Mouse (Mus musculus) right cerebral cortex, postnatal 4 days (tissue): ENCODE data around the gene Rpl12.

Source experiments
- DNase-seq: peaks from one replicate; pipeline ENCODE4 v3.0.0-alpha.2; 2022

Rpl12 gene

DNA sequence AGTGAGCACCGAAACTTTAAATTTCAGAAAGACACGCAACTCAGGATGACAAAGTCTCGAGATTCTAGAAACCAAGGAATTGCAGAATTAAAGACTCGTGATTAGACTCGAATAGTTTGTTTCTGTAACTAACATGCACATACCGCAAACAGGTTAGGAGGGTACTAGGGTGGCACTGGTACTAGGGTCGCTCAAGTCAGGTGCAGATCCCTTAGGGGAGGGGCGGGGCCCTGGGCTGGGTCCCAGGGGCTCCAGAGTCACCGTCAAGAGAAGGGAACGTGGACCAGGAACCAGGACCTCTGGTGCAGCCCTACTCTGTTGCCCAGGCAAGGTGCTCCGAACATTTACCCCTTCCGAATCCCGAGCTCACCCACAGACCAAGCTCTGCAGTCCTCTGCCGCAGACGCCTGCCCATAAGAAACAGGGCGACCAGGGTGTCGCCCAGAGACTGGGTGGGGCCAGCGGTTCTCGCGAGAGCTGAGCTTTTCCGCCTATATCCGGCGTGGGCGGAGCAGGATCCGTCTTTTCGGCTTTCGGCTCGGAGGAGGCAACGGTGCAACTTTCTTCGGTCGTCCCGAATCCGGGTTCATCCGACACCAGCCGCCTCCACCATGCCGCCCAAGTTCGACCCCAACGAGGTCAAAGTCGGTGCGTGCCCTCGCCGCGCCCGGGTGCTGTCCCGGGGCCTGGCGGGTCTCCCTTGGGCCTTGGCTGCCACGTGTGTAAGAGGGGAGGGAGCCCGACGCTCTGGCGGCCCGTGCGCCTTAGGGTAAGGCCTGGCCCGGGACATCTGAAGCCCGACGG lies at the start of gene Rpl12, which contains the start of gene Lrsam1:
Gene Rpl12, plus strand, starts transcription at position 368 of the 804 bp plus-strand sequence.
Gene Lrsam1, minus strand, starts transcription at position 423 of the 804 bp plus-strand sequence.
- DNase-seq, result peak; percentile 91

DNA sequence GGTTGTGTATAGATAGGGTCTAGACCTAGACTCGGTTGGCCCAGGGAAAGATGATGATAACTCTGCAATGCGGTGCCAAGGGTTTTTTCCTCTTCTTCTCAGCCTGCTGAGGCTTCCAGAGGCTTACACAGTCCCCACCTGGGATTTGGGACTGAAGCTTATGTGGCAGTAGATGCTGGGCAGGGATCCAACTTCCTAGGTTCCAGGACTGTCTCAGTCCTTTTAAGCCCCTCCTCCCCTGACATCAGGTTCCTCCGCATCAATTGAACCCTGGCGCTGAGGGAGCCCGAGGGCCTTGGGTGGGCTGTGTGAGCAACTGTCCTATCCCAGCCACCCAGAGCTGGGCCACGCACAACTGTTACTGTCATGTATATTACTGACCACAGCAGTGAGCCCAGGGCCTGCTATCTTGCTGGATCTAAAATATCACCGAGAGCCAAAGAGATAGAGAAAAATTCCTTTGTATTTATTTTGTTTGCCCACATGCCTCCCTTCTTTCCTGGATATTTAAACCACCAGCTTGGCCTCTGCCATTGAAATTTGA lies 49.6 kb upstream of the Rpl12 start:
- no peak for DNase-seq

DNA sequence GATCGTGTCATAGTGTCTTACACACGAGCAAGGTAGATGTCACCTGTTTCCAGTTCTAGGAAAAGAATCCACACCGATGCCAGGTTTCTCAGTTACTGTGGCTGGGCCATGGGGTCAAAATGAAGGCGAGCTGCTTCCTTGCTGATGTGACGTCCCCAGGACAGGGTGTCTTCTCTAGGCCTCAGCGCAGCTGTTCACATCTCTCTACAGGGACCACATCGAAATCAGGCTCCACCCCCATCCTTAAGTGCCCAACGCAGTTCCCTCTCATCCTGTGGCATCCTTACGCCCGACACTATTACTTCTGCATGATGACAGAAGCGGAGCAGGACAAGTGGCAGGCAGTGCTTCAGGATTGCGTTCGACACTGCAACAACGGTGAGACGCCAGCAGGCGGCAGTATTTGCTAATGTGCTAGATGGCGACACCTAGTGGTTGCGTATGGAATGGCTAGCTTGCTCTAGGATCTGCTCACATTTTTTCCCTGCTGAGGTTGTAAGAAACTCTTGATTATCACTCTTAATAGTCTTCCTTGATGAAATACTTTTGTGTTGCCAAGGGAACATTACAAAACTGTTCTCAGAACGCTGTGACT lies 49.1 kb upstream of the Rpl12 start:
- DNase-seq, result peak; percentile 91

DNA sequence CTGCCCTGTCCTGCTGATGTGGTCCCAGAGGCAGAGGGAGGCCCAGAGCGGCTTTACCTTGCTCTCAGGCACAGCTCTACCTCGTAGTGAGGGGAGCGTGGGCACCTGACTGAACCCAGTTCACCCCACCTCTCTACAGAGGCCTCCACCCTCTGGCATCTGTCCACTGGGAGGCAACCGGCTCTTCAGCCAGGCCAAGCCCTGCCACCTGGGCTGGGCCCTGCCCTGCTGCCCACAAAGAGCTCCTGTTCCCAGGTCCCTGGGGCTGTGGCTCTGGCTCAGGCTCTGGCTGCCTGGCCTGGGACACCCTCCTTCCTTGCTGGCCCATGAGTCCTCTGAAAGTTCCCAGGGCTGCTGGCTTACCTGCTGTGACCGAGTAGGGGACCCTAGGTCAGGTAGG lies 47.0 kb upstream of the Rpl12 start:
- no peak for DNase-seq

DNA sequence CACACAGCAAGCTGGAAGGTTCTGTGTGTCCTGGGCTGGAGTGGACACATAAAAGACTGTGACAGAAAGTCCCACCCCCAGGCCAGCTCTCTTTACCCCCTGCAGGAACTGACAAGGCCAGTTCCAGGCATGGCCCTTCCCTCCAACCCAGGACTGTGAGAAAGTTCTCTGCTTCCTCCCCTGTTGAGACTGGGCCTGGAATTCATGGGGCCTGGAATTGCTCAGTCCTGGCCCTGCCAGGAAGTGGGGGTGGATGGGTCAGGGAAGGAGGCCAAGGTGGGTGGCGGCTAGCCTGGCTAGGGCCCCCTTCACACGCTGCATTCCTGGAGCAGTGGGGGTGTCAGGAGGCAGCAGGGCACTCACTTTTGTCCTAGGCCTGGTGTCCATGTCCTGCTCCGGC lies 46.5 kb upstream of the Rpl12 start:
- no peak for DNase-seq

DNA sequence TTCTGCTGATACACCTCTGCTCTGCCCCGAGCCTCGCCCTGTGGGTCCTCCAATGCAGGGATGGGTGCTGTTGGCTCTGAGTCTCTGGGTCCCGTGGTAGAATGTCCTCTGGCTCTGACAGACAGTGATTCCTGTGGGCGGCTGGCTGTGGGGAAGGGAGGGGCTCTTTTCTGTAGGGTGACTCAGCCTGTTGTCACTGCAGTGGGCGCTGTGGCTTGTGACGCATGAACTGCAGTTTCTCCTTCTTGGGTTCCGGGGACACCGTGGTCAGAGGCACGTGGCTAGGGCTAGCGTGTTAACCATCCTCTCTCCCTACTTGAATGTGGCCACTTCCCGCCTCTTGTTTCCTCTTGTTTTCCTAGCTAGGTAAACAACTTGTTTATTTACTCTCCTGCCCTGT lies 43.8 kb upstream of the Rpl12 start:
- no peak for DNase-seq

DNA sequence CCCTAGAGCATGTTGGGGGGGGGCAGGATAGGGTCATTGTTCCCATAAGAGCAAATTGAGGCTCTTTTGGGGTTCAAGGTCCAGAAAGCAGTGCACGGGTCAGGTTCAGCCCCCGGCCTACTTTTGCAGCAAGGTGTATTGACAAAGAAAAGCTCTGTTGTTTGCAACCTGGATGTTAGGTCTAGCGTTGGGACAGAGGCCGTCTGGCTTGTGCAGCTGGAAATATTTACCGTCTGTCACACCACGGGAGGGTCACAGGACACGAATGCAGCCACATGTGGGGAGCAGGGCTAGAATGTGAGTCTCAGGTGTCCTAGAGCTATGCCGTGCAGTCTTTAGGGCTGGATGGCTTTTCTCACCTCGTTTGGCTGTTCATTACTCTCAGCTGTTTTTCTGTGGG lies 43.0 kb upstream of the Rpl12 start:
- DNase-seq, result no peak

DNA sequence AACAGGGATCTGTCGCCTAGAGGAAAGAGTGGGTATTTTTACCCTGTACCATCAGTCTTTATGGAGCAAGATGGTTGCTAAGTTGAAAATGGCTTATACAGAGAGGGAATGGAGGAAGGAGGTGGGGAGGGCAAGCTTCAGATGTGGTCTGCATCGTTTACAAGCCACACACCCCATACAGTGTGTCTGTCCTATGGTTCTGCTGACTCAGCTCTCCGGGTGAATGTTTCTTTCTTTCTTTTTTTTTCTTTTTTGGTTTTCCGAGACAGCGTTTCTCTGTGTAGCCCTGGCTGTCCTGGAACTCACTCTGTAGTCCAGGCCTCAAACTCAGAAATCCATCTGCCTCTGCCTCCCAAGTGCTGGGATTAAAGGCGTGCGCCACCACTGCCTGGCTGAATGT lies 40.1 kb upstream of the Rpl12 start:
- no peak for DNase-seq

DNA sequence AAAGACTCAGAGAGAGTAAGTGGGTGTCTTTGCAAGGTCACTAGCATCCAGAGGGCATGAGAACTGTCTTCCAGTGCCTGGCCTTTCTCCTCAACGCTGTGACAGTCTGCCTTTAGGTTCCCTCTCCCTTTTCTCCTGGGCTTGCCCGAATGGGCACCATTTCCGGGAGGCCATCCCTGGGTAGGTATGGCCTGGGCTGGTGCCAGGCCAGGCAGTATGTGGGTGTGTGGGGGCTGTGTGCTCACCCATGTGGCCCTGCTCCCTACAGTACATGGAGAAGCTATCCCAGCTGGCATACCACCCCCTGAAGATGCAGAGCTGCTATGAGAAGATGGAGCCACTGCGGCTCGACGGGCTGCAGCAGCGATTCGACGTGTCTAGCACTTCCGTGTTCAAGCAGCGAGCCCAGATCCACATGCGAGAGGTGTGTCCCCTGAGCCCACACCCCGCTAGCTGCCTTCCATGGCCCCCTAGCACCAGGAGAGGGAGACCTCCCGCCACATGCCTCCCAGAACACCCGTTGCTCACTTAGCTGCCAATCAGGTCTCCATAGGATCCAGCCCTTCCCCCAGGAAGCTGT lies 39.5 kb upstream of the Rpl12 start:
- DNase-seq, result no peak

DNA sequence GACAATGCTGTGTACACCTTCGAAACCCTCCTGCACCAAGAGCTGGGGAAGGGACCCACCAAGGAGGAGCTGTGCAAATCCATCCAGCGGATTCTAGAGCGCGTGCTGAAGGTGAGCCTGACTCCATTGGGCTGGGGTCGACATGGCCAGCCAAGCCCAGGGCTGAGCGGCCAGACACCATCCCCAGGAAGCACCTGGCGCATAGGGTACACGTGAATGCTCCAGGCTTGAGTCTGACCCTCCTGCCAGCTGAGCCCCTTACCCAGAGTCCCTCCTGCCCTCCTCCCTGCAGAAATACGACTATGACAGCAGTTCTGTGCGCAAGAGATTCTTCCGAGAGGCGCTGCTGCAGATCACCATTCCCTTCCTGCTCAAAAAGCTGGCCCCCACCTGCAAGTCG lies 38.8 kb upstream of the Rpl12 start:
- no peak for DNase-seq

DNA sequence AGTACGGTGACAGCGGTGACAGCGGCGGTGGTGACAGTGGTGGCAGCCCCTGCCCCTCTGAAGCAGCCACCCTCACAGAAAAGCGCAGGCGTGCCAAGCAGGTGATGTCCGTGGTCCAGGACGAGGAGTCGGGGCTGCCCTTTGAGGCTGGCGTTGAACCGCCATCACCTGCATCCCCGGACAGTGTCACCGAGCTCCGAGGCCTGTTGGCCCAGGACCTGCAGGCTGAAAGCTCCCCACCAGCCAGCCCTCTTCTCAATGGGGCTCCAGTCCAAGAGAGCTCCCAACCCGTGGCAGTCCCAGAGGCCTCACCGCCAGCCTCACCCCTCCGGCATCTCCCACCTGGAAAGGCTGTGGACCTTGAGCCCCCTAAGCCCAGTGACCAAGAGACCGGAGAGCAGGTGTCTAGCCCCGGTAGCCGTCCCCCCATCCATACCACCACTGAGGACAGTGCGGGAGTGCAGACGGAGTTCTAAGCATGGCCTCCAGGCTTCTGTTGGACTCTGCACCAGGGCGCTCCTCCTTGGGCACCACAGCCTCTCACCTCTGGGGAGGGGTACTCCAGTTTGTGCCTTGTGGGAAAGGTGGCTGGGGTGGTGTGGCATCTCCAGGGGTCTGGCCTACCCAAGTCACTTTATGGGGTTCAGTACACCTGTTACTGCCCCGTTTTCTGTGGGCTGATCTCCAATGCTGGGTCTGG lies 37.7 kb upstream of the Rpl12 start:
- DNase-seq, result no peak

DNA sequence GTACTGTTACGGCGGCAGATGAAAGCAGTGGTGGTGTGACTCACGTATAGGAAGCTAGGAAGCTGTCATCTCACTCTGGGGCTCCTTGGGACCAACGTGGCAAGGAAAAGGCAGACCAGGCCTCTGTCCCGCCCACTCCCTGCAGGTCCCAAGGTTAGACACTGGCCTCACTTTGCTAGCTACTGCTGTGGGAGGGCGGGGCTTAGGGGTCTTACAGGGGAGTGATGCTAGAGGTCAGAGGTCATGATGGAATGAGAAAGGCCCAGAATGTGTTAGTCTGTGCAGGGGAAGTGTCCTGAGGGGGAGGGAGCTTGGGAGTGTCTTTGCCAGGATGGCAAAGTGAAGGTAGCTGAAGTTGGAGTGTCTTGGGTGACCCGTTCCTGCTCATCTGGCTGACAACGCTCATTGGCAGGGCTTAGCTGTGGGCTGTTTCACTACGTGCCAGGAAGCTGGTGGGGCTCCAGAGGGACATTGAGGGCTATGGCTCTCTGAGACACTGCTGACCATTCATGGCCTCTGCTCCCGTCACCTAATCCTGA lies 37.0 kb upstream of the Rpl12 start:
- DNase-seq, result no peak

DNA sequence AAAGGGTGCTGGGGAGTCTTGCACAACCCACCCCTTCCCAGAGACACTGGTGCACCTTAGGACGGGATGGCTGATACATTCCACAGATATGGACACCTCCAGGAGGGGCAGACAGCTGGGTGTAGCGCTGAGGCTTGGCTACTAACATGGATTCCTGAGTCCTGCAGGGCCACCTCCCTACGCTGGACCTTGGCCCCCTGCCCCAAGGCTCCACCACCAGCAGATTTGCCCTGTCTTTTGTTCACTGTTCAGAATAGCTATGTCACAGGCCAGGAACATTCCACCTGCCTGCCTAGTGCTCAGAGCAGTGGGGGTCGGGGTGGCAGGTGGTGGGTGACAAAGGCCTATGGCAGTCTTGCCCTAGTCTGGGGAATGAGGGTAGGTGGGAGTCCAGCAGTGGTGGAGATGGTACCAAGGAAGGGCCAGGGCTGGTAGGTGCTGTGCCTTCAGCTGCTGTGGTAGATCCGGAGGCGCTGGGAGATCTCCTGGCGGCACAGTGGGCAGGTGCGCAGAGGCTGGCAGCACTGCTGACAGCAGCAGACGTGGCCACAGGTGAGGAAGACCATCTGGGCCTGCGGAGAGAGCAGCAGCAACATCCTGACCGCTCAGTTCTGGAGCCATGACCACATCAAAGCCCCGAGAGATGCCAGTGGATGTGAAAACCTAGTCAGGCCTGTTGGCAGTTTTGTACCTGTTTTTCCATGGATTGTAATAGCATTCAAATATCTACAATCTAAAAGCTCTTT lies 34.9 kb upstream of the Rpl12 start:
- DNase-seq, result no peak

DNA sequence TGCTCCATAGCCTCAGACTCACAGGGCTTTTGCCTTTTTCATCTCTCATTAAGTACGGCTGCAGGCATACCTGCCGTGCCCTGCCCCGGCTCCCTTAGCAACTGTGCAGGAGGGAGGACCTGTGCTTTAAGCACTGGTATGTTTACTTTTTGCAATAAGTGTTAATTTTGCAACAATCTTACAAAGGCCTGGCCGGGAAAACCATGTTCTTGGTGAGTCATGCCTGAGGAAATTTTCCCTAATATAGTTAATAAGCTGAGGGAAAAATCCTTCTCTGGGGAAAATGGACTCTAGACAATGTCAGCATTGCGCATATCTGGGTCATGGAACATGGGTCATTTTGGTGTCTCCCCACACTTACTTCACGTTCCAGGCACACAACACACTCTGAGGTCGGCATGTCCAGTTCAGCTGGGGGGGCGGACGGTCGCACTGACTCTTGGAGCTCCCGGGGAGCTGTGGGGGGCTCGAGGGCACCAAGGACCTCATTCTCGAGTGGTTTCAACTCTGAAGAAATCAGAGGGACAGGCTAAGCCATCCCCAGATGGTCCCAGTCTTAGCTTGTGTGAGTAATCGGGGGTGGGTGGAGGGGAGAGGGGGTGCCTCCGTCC lies 33.6 kb upstream of the Rpl12 start:
- no peak for DNase-seq

DNA sequence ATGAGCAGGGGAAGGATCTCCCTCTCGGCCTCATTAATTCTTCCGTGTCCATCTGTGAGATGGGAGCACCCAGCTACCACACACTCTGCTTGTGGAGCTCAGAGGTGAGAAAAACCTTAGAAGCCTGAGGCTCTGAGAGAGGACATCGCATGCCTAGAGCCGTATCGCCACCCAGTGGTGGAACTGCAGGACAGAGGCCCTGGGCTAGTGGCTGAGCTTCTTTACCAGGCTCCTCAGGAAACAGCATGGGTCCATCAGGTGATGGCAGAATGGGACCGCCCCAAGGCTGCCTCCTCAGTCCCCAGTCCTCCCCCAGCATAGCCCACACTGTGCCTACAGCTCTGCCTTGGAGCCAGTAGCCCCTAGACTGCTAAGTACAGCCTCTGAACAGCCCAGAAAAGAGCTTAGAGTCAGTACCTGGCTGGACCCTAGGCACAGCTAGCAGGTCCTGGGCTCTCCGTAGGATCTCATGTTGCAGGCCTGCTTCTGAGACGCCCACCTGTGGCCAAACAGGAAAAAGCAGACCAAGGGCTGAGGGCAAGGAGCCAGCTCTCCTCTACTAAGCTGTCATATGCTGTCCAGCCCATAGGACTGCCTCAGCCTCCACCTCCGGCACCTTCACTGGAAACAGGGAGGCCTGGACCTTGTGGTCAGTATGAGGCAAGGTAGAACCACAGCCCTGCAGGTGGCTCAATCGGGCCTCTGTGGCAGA lies 33.0 kb upstream of the Rpl12 start:
- DNase-seq, result peak; percentile 77

DNA sequence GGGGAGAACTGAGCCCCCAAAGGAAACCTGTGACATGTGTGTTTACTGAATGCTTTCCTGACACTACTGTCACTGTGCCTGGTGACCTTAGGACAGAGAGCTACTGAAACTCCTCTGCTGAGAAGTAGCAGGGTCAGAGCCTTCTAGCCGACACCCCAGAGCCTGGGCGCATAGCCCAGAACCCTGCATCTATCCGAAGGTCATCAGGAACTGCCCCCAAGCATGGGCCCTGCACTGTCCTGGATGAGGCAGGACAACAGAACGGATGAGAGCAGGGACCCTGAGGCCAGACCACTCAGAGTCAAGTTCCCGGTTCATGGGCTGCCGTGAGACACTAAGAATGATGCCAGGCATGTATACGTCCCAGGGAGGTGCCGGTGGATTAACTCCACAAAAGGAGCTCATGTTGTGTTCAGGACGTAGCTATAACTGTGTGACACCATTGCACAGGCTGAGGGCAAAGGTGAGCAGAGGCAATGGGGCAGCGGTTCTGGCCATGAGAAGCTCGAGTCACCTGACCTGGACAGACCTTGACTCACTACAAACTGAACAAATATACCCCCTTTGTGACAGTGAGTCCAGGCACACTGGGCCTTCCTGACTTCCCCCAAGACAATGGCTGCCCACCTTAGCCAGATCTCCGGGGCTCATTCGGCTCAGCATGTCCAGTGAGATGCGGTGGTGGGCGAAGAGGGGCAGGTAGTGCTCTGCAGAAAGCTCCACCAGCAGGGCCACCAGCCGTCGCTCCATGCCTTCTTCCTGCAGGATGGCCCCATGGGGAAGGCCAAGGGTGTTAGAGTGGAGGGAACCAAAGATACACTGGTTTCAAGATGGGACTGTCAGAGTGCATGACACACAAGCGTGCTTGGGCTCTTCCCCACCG lies 32.2 kb upstream of the Rpl12 start:
- no peak for DNase-seq

DNA sequence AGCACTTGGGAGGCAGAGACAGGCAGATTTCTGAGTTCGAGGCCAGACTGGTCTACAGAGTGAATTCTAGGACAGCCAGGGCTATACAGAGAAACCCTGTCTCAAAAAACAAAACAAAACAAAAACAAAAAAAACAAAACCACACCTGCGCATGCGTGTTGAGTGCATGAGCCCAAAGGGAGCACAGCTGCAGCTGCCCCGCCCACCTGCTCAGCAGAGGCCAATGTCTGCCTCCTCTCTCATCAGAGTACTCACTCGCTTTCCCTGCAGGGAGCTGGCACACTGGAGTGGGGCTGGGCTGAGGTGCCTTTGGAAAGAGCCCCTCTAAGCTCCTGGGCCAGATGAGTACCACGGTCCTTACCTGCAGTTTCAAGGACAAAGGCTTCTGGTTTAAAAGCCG lies 29.6 kb upstream of the Rpl12 start:
- DNase-seq, result no peak

DNA sequence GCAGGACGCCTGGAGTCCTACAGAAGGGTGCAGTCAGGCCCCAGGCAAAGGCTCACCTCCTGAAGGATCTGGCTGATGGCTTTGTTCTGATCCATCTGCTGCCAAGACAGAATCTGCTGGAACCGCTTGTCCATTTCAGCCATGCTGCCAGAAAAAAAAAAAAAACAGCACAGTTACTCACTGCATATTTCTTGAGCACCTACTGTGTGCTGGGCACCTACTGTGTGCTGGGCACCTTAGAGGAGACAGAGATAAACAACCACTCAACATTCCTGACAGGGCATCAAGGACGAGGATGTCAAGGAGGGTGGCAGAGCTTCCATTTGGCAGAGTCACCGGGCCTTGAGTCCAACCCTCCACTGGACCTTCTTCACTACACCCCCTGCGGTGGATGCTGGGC lies 22.6 kb upstream of the Rpl12 start:
- no peak for DNase-seq

DNA sequence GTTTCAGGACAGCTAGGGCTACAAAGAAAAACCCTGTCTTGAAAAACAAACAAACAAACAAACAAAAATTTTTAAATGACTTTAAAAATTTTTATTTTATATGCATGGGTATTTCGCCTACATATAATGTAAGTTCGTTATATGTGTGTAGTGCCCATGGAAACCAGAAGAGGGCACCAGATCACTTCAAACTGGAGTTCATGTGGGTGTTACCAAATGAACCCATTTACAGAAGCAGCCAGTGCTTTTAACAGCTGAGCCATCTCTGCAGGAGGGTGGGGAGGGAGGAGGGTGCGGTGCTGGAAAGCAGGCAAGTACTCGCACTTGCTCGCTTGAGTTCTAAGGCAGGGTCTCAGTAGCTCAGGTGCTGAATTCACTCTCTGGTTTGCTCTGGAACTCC lies 21.9 kb upstream of the Rpl12 start:
- DNase-seq, result peak; percentile 48

DNA sequence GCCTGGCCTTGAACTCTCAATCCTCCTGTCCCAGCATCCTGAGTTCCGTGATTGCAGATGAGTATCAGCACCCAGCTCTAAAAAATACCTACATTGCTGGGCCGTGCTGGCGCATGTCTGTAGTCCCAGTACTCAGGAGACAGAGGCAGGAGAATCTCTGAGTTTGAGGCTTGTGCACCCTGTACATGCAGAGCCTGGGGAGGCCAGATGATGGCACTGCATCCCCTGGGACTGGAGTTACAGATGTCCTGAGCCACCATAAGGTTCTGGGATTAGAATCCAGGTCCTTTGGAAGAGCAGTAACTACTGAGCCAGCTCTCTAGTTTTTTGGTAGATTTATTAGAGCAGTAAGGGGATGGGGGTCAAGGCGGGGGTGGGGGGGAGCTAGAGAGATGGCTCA lies 20.9 kb upstream of the Rpl12 start:
- DNase-seq, result no peak
